Mouse (Mus musculus) inflammation-experienced regulatory T-cells, adult 6 months (primary cell): ENCODE measurements around the gene Adam12. TPM values are rescaled to one million over a fixed set of nuclear protein-coding genes. Genes with fewer than 3 reads are reported as not detected.

Source experiments
- ATAC-seq: one replicate; pipeline ENCODE4 v1.8.0; 2017
- polyA plus RNA-seq, 3 experiments: library from polyadenylated mRNA; unstranded; fragments of 100-300 nt; shearing (Covaris generic); gene quantifications; one replicate each; pipeline ENCODE4 v1.2.1; 2017

The Adam12 gene
- polyA plus RNA-seq, 3 experiments from 2014 or later, result 0.87 to 2.3 (median 1.6) TPM

DNA sequence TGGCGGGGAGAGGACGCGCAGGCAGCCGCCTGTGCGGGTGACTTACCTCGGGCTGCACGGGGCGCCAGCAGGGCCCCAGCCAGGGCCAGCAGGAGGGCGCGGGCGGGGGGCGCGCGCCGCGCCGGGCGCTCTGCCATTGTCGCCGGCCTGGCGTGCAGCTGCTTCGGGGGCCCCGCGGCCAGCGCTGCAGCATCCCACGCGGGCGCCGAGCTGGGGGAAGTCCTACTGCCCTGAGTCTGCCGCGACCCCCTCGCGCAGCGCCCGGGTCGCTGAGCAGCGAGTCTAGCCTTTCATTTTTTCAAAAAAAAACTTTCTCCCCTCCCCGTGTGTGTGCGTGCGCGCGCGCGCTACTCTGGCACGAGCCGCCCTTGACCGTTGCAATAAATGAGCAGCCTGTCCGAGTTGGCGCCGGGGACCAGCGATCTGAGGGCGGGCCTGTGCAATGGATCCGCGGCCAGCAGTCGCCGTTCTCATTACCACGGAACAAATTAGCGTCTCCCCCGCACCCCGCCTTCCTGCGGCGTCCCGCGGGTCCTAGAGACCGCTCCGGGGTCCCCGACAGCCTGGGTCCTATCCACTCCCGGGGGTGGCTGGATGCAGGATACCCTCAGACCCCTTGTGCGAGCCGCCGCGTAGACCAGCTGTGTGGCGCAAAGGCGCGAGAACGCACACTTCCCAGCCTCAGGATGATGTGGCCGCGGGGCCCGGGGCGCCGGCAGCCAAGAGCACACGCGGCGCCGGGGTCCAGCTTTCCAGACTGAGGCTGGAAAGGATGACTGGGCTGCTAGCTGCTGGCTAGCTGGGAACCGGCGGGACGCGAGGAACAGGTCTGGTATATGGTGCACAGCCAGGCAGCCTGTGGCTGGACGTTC is 7.0 kb downstream of the Adam12 start:
- no peak for ATAC-seq

GRCm38 (mm10) chr7:134224421-134224740 is 7.6 kb downstream of the Adam12 start:
- no peak for ATAC-seq

DNA sequence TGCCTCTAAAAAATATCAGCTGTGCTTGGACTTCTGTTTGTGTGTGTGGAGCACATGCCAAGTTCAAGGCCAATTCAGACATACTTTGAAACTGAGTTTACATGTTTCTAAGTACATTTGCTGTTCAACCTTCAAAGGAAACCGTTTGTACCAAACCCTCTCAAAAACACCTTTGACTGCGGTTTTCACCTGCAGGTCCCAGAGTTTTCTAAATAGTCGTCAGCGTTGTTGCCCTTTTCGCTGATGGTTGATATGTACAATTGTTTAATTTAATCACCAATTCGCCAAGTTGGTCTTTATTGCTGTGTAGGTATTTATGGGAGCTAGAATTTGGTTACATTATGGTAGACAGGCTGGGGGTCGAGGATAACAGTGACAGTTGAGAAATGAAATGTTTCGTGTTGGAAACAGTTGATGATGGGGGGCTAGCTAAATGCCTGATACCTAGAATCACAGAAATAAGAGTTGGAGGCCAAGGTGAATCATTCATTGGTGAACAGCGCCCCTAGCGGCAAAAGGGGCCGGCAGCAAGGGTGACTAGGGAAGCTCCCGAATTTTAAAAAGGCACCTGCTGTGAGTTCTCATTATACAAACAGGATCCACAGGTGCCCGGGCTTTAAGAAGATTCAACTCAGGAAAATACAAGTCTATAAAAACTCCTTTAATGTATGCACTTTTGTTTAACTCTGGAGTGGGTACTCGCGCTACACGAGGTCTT is 8.3 kb downstream of the Adam12 start:
- ATAC-seq, result no peak

GRCm38 (mm10) chr7:134207956-134208355 is 24.0 kb downstream of the Adam12 start:
- no peak for ATAC-seq

DNA sequence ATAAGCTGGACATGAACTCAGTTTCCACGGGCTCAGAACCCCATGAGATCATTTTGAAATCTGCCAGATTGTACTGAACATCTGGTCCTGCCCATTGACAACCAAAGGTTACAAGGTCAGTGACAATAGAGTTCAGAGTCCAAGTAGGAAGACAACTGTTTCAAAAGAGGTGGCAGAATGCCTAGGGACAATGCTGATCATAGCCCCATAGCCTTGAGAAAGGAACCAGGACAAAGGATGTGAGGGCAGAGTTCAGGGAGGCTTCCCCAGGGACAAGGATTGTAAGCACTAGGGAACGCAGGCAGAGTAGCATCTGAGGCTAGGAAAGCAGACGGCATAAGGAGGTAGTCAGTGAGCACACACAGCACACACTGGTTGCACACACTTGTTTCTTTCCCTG is 38.9 kb downstream of the Adam12 start:
- no peak for ATAC-seq

GRCm38 (mm10) chr7:134190101-134190500 is 41.8 kb downstream of the Adam12 start:
- ATAC-seq, result no peak

DNA sequence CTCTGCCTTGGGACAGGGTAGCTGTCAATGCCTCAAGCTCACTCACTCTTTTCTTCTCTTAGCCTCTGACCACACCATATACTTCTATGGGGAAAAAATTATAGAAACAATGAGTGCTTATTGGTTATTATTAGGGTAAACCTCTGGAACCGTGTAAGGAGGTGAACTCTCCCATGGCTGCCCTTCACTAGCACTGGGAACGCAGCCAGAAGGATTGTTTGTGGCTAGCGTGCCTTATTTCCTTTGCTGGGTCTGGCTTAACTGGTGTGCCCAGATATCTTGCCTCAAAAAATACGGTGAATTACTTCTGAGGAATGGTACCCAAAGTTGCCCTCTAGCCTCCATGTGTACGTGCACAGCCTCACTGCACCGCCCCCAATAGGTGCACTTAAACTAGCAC is 43.4 kb downstream of the Adam12 start:
- no peak for ATAC-seq

DNA sequence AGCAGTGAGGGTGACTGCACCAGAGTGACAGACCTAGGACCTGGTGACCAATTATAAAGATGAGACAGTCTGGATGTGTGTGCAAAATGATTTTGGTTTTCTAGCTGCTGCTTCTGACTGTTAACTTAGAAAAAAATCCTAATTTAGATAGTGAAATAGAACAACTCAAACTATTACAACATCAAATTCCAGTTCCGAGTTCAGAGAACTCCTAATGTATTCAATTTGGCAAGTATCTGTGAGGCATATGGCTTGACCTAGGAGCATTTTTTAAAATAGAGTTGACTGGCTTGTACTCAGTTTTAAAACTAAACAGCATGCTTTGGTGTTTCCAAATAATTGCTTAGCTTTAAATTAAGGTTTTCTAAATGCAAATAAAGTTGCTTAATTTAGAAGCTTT is 44.0 kb downstream of the Adam12 start:
- no peak for ATAC-seq

- ATAC-seq, result no peak
Observed at GRCm38 (mm10) chr7:134186497-134186896, 45.4 kb downstream of the Adam12 start.

GRCm38 (mm10) chr7:134185751-134186150 is 46.2 kb downstream of the Adam12 start:
- ATAC-seq, result no peak

DNA sequence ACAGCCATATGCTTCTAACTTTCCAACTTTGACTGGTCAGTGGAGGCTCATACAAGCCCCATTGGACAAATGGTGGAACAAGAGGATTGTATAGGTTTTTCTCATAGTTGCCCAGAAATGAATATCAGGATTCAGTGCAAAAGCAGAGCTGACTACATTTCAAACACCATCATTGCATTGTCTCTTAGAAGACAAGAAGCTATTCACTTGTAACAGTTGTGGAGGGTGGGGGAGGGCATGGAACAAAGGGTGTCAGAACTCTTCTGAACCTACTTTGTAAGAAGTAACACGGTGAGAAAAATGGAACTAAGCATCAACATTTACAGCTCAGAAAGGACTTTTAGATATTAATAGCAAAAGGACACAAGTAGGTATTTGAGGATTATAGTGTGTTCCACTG is 50.2 kb downstream of the Adam12 start:
- ATAC-seq, result no peak

GRCm38 (mm10) chr7:134181056-134181455 is 50.9 kb downstream of the Adam12 start:
- ATAC-seq, result no peak

- no peak for ATAC-seq
Observed at GRCm38 (mm10) chr7:134177051-134177450, 54.9 kb downstream of the Adam12 start.

- ATAC-seq, result no peak
Observed at GRCm38 (mm10) chr7:134175201-134175600, 56.7 kb downstream of the Adam12 start.

GRCm38 (mm10) chr7:134173442-134174090 is 58.4 kb downstream of the Adam12 start:
- ATAC-seq, result no peak

- ATAC-seq, result no peak
Observed at GRCm38 (mm10) chr7:134170180-134170910, 61.6 kb downstream of the Adam12 start.

- ATAC-seq, result no peak
Observed at GRCm38 (mm10) chr7:134169780-134170179, 62.2 kb downstream of the Adam12 start.

DNA sequence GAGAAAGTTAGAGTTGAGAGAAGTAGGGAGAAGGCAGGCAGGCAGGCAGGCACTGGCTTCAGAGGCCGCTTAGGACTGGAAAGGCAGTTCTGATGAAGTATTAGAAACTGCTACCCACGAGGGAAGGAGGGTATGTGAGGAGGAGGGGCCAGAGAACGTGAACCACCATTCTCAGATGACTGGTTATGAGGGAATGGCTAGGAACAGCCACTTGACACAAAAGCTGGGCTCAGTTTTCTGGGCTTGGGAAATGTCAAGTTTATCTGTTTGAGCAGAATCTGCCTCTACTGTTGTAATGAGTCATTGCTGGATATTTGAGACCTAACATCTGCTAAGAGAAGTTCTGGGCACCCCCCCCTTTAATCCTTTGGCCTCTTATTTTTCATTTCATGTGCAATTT is 64.4 kb downstream of the Adam12 start:
- no peak for ATAC-seq

DNA sequence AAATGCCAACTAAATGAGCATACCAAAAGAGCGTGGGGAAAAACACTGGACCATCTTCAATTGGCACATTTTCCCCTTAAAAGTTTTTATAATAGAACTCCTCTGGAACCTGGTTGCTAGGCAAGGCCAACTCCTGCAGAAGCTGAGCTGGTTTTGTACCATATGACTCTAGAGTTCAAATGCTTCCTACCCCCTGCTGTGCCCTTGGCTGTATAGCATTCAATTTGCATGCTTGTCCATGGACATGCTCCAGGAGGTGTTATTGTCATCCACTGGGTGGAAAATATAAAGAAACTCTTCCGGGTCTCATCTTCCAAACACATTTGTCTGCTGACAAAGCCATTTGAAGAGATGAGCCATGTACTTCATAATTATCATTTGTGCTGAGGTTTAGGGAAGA is 68.2 kb downstream of the Adam12 start:
- ATAC-seq, result no peak

GRCm38 (mm10) chr7:134162886-134163285 is 69.1 kb downstream of the Adam12 start:
- no peak for ATAC-seq

- no peak for ATAC-seq
Observed at GRCm38 (mm10) chr7:134159608-134160007, 72.3 kb downstream of the Adam12 start.

GRCm38 (mm10) chr7:134151330-134151729 is 80.6 kb downstream of the Adam12 start:
- ATAC-seq, result no peak

- no peak for ATAC-seq
Observed at GRCm38 (mm10) chr7:134150305-134150704, 81.6 kb downstream of the Adam12 start.
